Mouse (Mus musculus) liver, adult 2 months (tissue): ENCODE data around the gene Zdhhc18. TPM values are rescaled to one million over a fixed set of nuclear protein-coding genes. Genes with fewer than 3 reads are reported as not detected.
A peak's percentile ranks its signal among the peaks of the same experiment; 100 is the strongest.

Experiments
- DNase-seq: peaks from one replicate; pipeline ENCODE4 v3.0.0-alpha.2; 2011; ENCODE audit warnings: low read depth, low spot score; ENCODE audit errors: extremely low read depth
- H3K27ac ChIP-seq: fragments of 200-500 bp; replicated peaks from 2 replicates; pipeline ENCODE4 v1.5.1; 2012; ENCODE audit warnings: low read depth, mild to moderate bottlenecking, control low read depth, inconsistent platforms, low read length; ENCODE audit not compliant: insufficient read depth
- H3K27me3 ChIP-seq: fragments of 200-500 bp; 2 replicates; pipeline ENCODE4 v1.6.1; 2012; ENCODE audit warnings: mild to moderate bottlenecking, moderate library complexity, low read length, inconsistent platforms; ENCODE audit not compliant: control insufficient read depth, insufficient read depth
- H3K36me3 ChIP-seq: fragments of 200-500 bp; 2 replicates; pipeline ENCODE4 v1.6.1; 2012; ENCODE audit warnings: low read length, inconsistent platforms; ENCODE audit not compliant: control insufficient read depth, insufficient read depth
- H3K4me1 ChIP-seq: fragments of 200-500 bp; 2 replicates; pipeline ENCODE4 v1.6.1; 2011; ENCODE audit warnings: low read length; ENCODE audit not compliant: control insufficient read depth, insufficient read depth
- H3K4me3 ChIP-seq: fragments of 200-500 bp; 2 replicates; pipeline ENCODE4 v1.5.1; 2011; ENCODE audit warnings: low read depth, mild to moderate bottlenecking, control low read depth, low read length, moderate library complexity; ENCODE audit not compliant: insufficient read depth
- H3K79me2 ChIP-seq: fragments of 200-500 bp; 2 replicates; pipeline ENCODE4 v1.6.1; 2012; ENCODE audit warnings: inconsistent platforms, mild to moderate bottlenecking, low read length, moderate library complexity; ENCODE audit not compliant: control insufficient read depth, insufficient read depth
- H3K9ac ChIP-seq: fragments of 200-500 bp; 2 replicates; pipeline ENCODE4 v1.6.1; 2012; ENCODE audit warnings: low read depth, mild to moderate bottlenecking, control low read depth, inconsistent platforms, low read length
- CTCF ChIP-seq: fragments of 200-500 bp; IDR thresholded peaks from 2 replicates; pipeline ENCODE4 v1.5.1; 2011; ENCODE audit warnings: low read depth, low read length, control low read depth
- POLR2A ChIP-seq: fragments of 200-500 bp; IDR thresholded peaks from 2 replicates; pipeline ENCODE4 v1.6.1; 2011; ENCODE audit warnings: low read length, control low read depth; ENCODE audit not compliant: insufficient read depth; ENCODE audit errors: extremely low read depth
- WGBS: fragments of 180-500 bp; shearing (Covaris S2); methylation state at CpG from one replicate; pipeline ENCODE4 v1.1.7; 2018; 5-methylcytosine and 5-hydroxymethylcytosine counted together
- polyA plus RNA-seq: library from polyadenylated mRNA; depleted of rRNA; stranded (reverse); fragments of >200 nt; gene quantifications from 2 replicates; pipeline ENCODE4 v1.2.3, GENCODE M21; 2012
- total RNA-seq: library from RNA; depleted of rRNA; stranded (reverse); fragments of >200 nt; gene quantifications from 2 replicates; pipeline ENCODE4 v1.2.3, GENCODE M21; 2014

Zdhhc18 gene
- total and polyA plus RNA-seq, 2 experiments, result 8.9 to 21.3 TPM

- no peak overlapping the region for H3K4me3 ChIP-seq
- H3K27ac ChIP-seq, result no peak overlapping the region
- H3K36me3 ChIP-seq, result no peaks in the 10 kb centered on the region; the same call in 1 of the 2 replicates
- H3K79me2 ChIP-seq, result peaks cover 6% of the 10 kb centered on the region; the same call in 1 of the 2 replicates
- no peak overlapping the region for H3K9ac ChIP-seq
- no peaks in the 10 kb centered on the region for H3K27me3 ChIP-seq
- TF ChIP-seq CTCF (no peak), POLR2A (no peak)
- H3K4me1 ChIP-seq, result peaks cover 4% of the 10 kb centered on the region
- WGBS, result 84% methylated on average over 8 of the region's 8 CpGs
- no peak for DNase-seq
These were observed 29.3 kb downstream of the Zdhhc18 start for GRCm38 (mm10) chr4:133620668-133621067.

GRCm38 (mm10) chr4:133619473-133620136 lies 30.3 kb downstream of the Zdhhc18 start:
- Histone ChIP-seq H3K79me2 (peaks cover 4% of the 10 kb centered on the region; the same call in 1 of the 2 replicates), H3K36me3 (no peaks in the 10 kb centered on the region; the same call in 1 of the 2 replicates), H3K27me3 (no peaks in the 10 kb centered on the region), H3K27ac (no peak overlapping the region), H3K9ac (no peak overlapping the region), H3K4me3 (no peak overlapping the region), H3K4me1 (peaks cover 4% of the 10 kb centered on the region)
- WGBS, result 37% methylated on average over 4 of the region's 4 CpGs
- peak; percentile 11 for DNase-seq
- no peak for TF ChIP-seq POLR2A
- no peak for TF ChIP-seq CTCF

- H3K4me3 ChIP-seq, result no peak overlapping the region
- peaks cover 4% of the 10 kb centered on the region for H3K4me1 ChIP-seq
- WGBS, result 96% methylated on average over 11 of the region's 11 CpGs
- H3K79me2 ChIP-seq, result peaks cover 4% of the 10 kb centered on the region; the same call in 1 of the 2 replicates
- H3K27me3 ChIP-seq, result no peaks in the 10 kb centered on the region
- no peaks in the 10 kb centered on the region for H3K36me3 ChIP-seq
- TF ChIP-seq CTCF (no peak), POLR2A (no peak)
- no peak overlapping the region for H3K27ac ChIP-seq
- no peak overlapping the region for H3K9ac ChIP-seq
- DNase-seq, result no peak
These were observed 32.0 kb downstream of the Zdhhc18 start for GRCm38 (mm10) chr4:133617936-133618335.

- Histone ChIP-seq H3K9ac (no peak overlapping the region), H3K79me2 (no peaks in the 10 kb centered on the region), H3K4me3 (no peak overlapping the region), H3K27me3 (no peaks in the 10 kb centered on the region), H3K4me1 (peaks cover 4% of the 10 kb centered on the region), H3K36me3 (no peaks in the 10 kb centered on the region; the same call in 1 of the 2 replicates), H3K27ac (0 out of 2 replicates have a peak overlapping the region, but pooled peaks have one; percentile 5)
- TF ChIP-seq CTCF (no peak), POLR2A (no peak)
- peak; percentile 12 for DNase-seq
- WGBS, result 86% methylated on average over 10 of the region's 10 CpGs
These were observed 34.5 kb downstream of the Zdhhc18 start for GRCm38 (mm10) chr4:133615416-133615815.

- no peaks in the 10 kb centered on the region for H3K79me2 ChIP-seq
- no peaks in the 10 kb centered on the region for H3K4me1 ChIP-seq
- 82% methylated on average over 8 of the region's 8 CpGs for WGBS
- DNase-seq, result no peak
- TF ChIP-seq CTCF, result no peak
- no peak for TF ChIP-seq POLR2A
- H3K27ac ChIP-seq, result no peak overlapping the region
- H3K36me3 ChIP-seq, result no peaks in the 10 kb centered on the region; the same call in 1 of the 2 replicates
- no peak overlapping the region for H3K9ac ChIP-seq
- H3K27me3 ChIP-seq, result no peaks in the 10 kb centered on the region
- no peak overlapping the region for H3K4me3 ChIP-seq
These were observed 35.6 kb downstream of the Zdhhc18 start for GRCm38 (mm10) chr4:133614274-133614761.

- Histone ChIP-seq H3K9ac (no peak overlapping the region), H3K27ac (no peak overlapping the region), H3K4me1 (no peaks in the 10 kb centered on the region), H3K79me2 (no peaks in the 10 kb centered on the region), H3K36me3 (no peaks in the 10 kb centered on the region; the same call in 1 of the 2 replicates), H3K27me3 (no peaks in the 10 kb centered on the region), H3K4me3 (no peak overlapping the region)
- TF ChIP-seq CTCF (no peak), POLR2A (no peak)
- no peak for DNase-seq
- WGBS, result 89% methylated on average over 4 of the region's 4 CpGs
These were observed 36.1 kb downstream of the Zdhhc18 start for GRCm38 (mm10) chr4:133613867-133614266.
